Mouse (Mus musculus): Measurements from ENCODE around the gene Nktr. TPM values are rescaled to one million over a fixed set of nuclear protein-coding genes. Genes with fewer than 3 reads are reported as not detected.
A peak's percentile ranks its signal among the peaks of the same experiment; 100 is the strongest.

Gene Nktr
- total RNA-seq, 2 experiments from 2014 or later = 99.0 to 145 TPM

GRCm38 (mm10) chr9:121762248-121762647, 43.3 kb downstream of the Nktr start:
- DNase-seq = no peak

- no peak for DNase-seq
These were observed 43.8 kb downstream of the Nktr start for GRCm38 (mm10) chr9:121762761-121763160.

DNA sequence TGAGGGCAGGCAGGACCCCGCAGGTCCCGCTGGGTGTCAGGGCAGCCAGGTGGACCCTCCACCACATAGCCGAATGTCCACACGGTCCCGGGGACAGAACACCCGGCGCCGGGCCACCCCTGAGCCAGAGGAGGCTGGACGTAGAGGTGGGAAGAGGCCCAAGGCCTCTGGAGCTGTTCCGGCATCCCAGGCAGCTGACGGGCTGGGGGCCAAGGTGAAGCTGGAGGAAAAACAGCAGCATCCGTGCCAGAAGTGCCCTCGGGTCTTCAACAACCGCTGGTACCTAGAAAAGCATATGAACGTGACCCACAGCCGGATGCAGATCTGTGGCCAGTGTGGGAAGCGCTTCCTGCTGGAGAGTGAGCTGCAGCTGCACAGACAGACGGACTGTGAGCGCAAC, 44.7 kb downstream of the Nktr start:
- no peak for DNase-seq

- DNase-seq = no peak
These were observed 46.3 kb downstream of the Nktr start for GRCm38 (mm10) chr9:121765166-121765855.

DNA sequence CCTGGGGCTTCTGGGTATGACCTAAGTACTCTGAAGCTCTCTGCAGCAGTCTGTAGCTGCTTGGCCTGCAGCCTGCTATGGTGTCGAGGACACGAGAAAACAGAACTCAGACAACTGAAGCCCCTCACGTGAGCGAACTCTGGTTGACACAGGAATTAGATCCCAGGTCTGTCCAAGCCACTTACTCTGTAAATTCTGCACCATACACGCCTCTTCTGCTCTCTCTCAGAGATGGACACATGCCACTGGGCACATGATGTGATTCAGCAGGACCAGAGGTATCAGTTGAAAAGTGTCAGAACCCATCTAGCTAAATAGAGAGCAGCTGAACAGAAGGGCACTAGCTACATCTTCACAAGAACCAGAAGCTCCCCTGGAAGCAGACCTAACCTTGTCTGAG, 53.4 kb downstream of the Nktr start:
- no peak for DNase-seq

DNA sequence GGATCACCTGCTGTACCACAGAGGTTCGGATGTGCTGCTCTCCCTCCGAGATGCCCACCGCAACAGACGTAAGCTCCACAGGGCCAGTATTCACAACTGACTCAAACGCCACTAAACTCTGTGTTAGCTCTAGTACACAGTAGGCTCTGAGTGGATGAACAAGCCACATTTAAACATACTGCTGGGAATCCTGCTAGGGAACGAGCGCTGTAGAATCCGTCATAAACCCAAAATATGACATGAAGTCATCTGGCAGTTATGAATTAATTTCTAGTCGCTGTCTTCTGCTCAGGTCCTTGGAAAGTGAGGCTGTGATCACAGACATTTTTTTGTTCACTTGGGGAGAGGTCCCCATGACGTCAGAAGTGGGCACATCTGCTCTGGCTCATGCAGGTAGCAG, 57.0 kb downstream of the Nktr start:
- no peak for DNase-seq

- no peak for DNase-seq
These were observed 57.5 kb downstream of the Nktr start for GRCm38 (mm10) chr9:121776511-121776910.

DNA sequence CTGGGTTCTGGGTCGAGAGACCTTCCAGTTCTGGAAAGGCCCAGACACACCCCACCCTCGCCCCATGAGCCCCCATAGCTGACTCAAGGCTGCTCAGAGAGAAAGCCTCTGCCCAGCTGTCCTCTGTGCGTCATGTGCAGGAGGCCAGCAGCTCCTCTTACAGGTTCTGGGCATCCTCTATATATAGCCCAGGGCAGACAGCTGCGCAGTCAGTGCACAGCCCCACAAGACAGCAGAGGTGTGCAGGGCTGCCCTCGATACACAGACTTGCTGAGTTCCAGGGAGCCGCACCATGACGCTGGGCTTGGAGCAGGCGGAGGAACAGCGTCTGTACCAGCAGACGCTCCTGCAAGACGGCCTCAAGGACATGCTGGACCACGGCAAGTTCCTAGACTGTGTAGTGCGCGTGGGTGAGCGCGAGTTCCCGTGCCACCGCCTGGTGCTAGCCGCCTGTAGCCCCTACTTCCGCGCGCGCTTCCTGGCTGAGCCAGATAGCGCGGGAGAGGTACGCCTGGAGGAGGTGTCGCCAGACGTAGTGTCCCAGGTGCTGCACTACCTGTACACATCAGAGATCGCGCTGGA, 58.6 kb downstream of the Nktr start, which contains the start of gene Klhl40:
TSS of gene Klhl40 (plus strand) at position 124 of the 582 bp plus-strand sequence.
- DNase-seq = peak in 1 of 2 experiments; percentile 66

DNA sequence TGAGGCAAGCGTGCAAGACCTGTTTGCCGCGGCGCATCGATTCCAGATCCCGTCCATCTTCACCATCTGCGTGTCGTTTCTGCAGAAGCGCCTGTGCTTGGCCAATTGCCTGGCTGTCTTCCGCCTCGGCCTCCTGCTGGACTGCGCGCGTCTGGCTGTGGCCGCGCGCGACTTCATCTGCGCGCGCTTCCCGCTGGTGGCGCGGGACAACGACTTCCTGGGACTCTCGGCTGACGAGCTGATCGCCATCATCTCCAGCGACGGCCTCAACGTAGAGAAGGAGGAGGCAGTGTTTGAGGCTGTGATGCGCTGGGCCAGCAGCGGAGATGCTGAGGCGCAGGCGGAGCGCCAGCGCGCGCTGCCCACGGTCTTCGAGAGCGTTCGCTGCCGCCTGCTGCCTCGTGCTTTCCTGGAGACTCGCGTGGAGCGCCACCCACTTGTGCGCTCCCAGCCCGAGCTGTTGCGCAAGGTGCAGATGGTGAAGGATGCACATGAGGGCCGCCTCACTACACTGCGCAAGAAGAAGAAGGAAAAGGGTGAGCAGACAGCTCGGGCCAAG, 59.2 kb downstream of the Nktr start:
- DNase-seq = peak; percentile 67 to 80

GRCm38 (mm10) chr9:121784801-121785200, 65.8 kb downstream of the Nktr start:
- DNase-seq = no peak

DNA sequence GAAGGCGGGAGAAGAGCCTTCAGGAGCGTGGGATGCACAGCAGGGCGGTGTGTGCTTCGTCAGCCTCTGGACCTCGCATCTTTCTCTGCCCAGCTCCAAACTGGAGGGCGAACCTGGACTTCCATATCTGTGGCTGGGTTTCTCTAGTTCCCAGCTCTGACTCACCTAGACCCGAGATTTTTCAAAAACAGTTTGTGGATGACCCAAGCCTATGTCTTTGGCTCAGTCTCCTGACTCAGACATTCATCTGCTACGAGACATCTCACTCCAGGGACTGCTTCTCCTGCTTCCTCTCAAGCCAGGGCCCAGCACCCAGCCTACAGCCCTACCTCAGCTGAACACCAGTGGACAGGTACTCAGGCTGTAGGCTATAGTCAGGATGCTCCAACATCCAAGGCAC, 66.3 kb downstream of the Nktr start:
- no peak for DNase-seq

GRCm38 (mm10) chr9:121786359-121786758, 67.4 kb downstream of the Nktr start:
- no peak for DNase-seq

GRCm38 (mm10) chr9:121791206-121791605, 72.2 kb downstream of the Nktr start:
- peak; percentile 34 to 48 for DNase-seq

- no peak for DNase-seq
These were observed 73.0 kb downstream of the Nktr start, which contains the start of gene Hhatl for GRCm38 (mm10) chr9:121791757-121792521. Gene Hhatl (minus strand): TSS chr9:121792507.

DNA sequence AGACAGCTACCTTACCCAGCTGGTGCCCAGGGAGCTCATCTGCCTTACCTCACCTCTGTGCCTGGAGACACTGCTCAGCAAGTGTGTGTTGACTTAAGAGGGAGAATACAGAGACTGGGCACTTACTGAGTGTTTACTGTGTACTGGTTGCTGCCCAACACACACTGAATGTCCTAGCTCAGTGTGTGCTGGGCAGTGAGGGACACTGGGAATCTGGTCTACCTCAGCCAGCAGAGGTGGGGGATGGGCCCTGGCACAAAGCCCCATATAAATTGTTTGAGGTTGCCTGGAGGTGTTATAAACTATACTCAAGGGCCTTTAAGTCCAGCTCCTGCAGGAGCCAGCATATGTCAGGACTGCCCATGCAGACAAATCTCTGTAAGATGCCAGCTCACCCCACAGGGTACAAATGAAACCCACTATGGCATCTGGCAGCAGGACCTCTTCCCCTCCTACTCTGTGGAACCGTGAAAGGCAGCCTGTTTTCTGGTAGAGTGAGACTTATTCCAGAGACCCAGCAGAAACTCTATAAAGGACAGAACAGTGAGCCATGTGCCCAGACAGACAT, 76.1 kb downstream of the Nktr start:
- no peak for DNase-seq

DNA sequence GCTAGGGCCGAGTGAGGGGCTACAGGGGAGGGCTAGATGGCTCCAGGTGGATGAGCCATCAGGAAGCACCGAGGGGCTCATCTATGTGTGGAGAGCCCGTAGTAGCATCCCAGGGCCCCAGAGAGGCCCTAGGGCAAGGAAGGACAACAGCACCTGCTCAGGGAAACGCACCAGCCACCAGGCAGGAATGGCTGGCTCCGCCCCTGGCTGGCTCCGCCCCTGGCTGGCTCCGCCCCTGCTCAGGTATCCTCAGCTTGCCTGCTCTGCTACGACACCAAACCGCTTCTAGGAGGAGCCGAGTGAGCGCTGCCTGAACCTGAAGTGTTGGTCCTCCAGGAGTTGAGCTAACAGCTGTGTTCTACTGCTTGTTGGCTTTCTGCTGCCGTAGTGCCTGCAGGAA, 78.8 kb downstream of the Nktr start:
- DNase-seq = no peak

- DNase-seq = no peak
These were observed 80.0 kb downstream of the Nktr start for GRCm38 (mm10) chr9:121798887-121799520.

- DNase-seq = no peak
These were observed 83.8 kb downstream of the Nktr start for GRCm38 (mm10) chr9:121802747-121803146.

Data from layer of hippocampus, postnatal 36 days (tissue).